Mouse (Mus musculus) cortical plate, adult 2 months (tissue): ENCODE data around the gene Ascc1.
"Not testable (repeated sequence)": the region's sequence is repeated elsewhere in the genome, so short reads cannot be mapped to it uniquely, and the experiment has no call there.

Source experiments
- CTCF ChIP-seq: fragments of 200-500 bp; IDR thresholded peaks from 2 replicates; pipeline ENCODE4 v1.5.1; 2011; ENCODE audit warnings: mild to moderate bottlenecking, control low read depth, low read length; ENCODE audit not compliant: insufficient read depth; ENCODE audit errors: extremely low read depth
- POLR2A ChIP-seq: fragments of 200-500 bp; IDR thresholded peaks from 2 replicates; pipeline ENCODE4 v1.6.1; 2011; ENCODE audit warnings: mild to moderate bottlenecking, low read length, control low read depth; ENCODE audit not compliant: insufficient read depth; ENCODE audit errors: extremely low read depth

DNA sequence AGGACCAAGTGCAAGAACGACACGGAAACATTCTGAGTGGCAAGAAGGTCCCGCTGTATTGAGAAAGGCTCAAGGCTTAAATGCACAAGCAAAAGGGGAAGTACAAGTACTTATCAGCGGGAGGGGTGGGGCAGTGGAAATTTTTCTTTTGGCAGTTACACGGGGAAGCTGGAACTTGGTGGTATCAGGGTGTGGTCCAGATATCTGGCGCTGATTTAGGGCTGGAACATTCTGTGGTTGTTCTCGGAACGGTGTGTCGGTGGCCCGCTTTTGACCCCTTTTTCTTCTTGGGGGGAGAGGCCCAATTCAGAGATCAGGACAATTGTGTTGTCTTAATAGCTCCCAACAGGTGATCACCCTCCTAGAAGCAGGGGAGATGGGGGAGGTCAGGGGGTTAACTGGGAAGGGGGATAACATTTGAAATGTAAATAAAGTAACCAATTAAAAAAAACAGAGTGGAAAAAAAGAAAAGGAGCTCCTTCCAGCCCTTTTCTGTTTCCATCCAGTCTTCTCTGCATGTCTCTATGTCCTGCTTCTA is 145.0 kb downstream of the Ascc1 start:
- not testable (repeated sequence) for TF ChIP-seq POLR2A, CTCF
